Mouse (Mus musculus) MEL (cell line): ENCODE measurements around the gene Glod4. TPM values are rescaled to one million over a fixed set of nuclear protein-coding genes. Genes with fewer than 3 reads are reported as not detected.

Experiments
- DNase-seq: peaks from one replicate; pipeline ENCODE4 v3.0.0; 2011; ENCODE audit warnings: low read depth, low spot score
- H3K27ac ChIP-seq: 2 replicates; pipeline ENCODE4 v1.5.1; 2012; ENCODE audit warnings: low read depth, mild to moderate bottlenecking, control low read depth, low read length, moderate library complexity; ENCODE audit not compliant: control insufficient read depth
- H3K27me3 ChIP-seq, 2 experiments: fragments of 150-350 bp in 1 of 2; sonication (generic) in 1 of 2; 2 replicates each; pipeline ENCODE4 v1.6.1; 2012; ENCODE audit warnings: low read length in 2 of 2, mild to moderate bottlenecking in 2 of 2, improper control_type of control experiment in 1 of 2, moderate library complexity in 1 of 2; ENCODE audit not compliant: insufficient read depth in 2 of 2, control insufficient read depth in 1 of 2
- H3K36me3 ChIP-seq, 2 experiments: 2 replicates each; pipeline ENCODE4 v1.6.1; 2012 to 2014; ENCODE audit warnings: low read length in 2 of 2, improper control_type of control experiment in 1 of 2, inconsistent platforms in 1 of 2, mild to moderate bottlenecking in 1 of 2; ENCODE audit not compliant: insufficient read depth in 2 of 2, control insufficient read depth in 1 of 2
- H3K4me1 ChIP-seq, 2 experiments: fragments of 150-350 bp in 1 of 2; sonication (generic) in 1 of 2; 2 replicates each; pipeline ENCODE4 v1.6.1; 2012; ENCODE audit warnings: low read length in 2 of 2, improper control_type of control experiment in 1 of 2, mild to moderate bottlenecking in 1 of 2; ENCODE audit not compliant: insufficient read depth in 2 of 2, control insufficient read depth in 1 of 2
- H3K4me3 ChIP-seq, 2 experiments: fragments of 150-350 bp in 1 of 2; sonication (generic) in 1 of 2; 2 replicates each; pipeline ENCODE4 v1.5.1; 2012; ENCODE audit warnings: low read depth in 2 of 2, low read length in 2 of 2, mild to moderate bottlenecking in 2 of 2, moderate library complexity in 2 of 2, control low read depth in 1 of 2, improper control_type of control experiment in 1 of 2; ENCODE audit not compliant: control insufficient read depth in 1 of 2, insufficient read depth in 1 of 2
- H3K79me2 ChIP-seq: 2 replicates; pipeline ENCODE4 v1.6.1; 2012; ENCODE audit warnings: mild to moderate bottlenecking, low read length, moderate library complexity; ENCODE audit not compliant: control insufficient read depth, poor library complexity, insufficient read depth
- H3K9ac ChIP-seq: 2 replicates; pipeline ENCODE4 v1.6.1; 2012; ENCODE audit warnings: low read depth, mild to moderate bottlenecking, control low read depth, low read length, moderate library complexity; ENCODE audit not compliant: control insufficient read depth, poor library complexity, severe bottlenecking
- H3K9me3 ChIP-seq: fragments of 150-350 bp; sonication (generic); replicated peaks from 2 replicates; pipeline ENCODE4 v1.6.1; 2012; ENCODE audit warnings: mild to moderate bottlenecking, low read length, improper control_type of control experiment, moderate library complexity; ENCODE audit not compliant: insufficient read depth
- BHLHE40 ChIP-seq: IDR thresholded peaks from 2 replicates; pipeline ENCODE4 v1.6.1; 2012; ENCODE audit warnings: low read depth, mild to moderate bottlenecking, inconsistent platforms, low read length, improper control_type of control experiment, borderline replicate concordance
- CHD1 ChIP-seq: IDR thresholded peaks from 2 replicates; pipeline ENCODE4 v1.6.1; 2012; ENCODE audit warnings: low read depth, mild to moderate bottlenecking, inconsistent platforms, low read length, improper control_type of control experiment
- CHD2 ChIP-seq: IDR thresholded peaks from 2 replicates; pipeline ENCODE4 v1.6.1; 2011; ENCODE audit warnings: low read length, improper control_type of control experiment
- CTCF ChIP-seq, 3 experiments: IDR thresholded peaks in 2 of 3; conservative IDR thresholded peaks in 1 of 3; 2 replicates each; pipeline ENCODE4 v1.5.1; 2011 to 2012; ENCODE audit warnings: low read length in 3 of 3, low read depth in 2 of 3, mild to moderate bottlenecking in 2 of 3, improper control_type of control experiment in 1 of 3, inconsistent platforms in 1 of 3, mixed read lengths in 1 of 3, moderate library complexity in 1 of 3; ENCODE audit not compliant: control insufficient read depth in 1 of 3, insufficient read depth in 1 of 3, poor library complexity in 1 of 3, severe bottlenecking in 1 of 3
- E2F4 ChIP-seq: IDR thresholded peaks from 2 replicates; pipeline ENCODE4 v1.6.1; 2011; ENCODE audit warnings: low read depth, low read length, improper control_type of control experiment, borderline replicate concordance
- EP300 ChIP-seq, 2 experiments: IDR thresholded peaks; 2 replicates each; pipeline ENCODE4 v1.6.1; 2011; ENCODE audit warnings: improper control_type of control experiment in 2 of 2, low read length in 2 of 2, low read depth in 1 of 2, mild to moderate bottlenecking in 1 of 2
- ETS1 ChIP-seq: IDR thresholded peaks from 2 replicates; pipeline ENCODE4 v1.6.1; 2012; ENCODE audit warnings: low read depth, mild to moderate bottlenecking, inconsistent platforms, low read length, improper control_type of control experiment, moderate library complexity
- JUND ChIP-seq: IDR thresholded peaks from 2 replicates; pipeline ENCODE4 v1.6.1; 2011; ENCODE audit warnings: low read depth, mild to moderate bottlenecking, improper control_type of control experiment, low read length
- KAT2A ChIP-seq: conservative IDR thresholded peaks from 2 replicates; pipeline ENCODE4 v1.6.1; 2012; ENCODE audit warnings: low read depth, low read length, improper control_type of control experiment, inconsistent platforms
- MAX ChIP-seq: IDR thresholded peaks from 2 replicates; pipeline ENCODE4 v1.6.1; 2011; ENCODE audit warnings: low read length, improper control_type of control experiment
- MAZ ChIP-seq: IDR thresholded peaks from 2 replicates; pipeline ENCODE4 v1.6.1; 2012; ENCODE audit warnings: low read depth, mild to moderate bottlenecking, inconsistent platforms, low read length, improper control_type of control experiment
- MEF2A ChIP-seq: IDR thresholded peaks from 2 replicates; pipeline ENCODE4 v1.6.1; 2014; ENCODE audit warnings: low read depth, mild to moderate bottlenecking, inconsistent platforms, low read length, improper control_type of control experiment; ENCODE audit not compliant: poor library complexity, insufficient replicate concordance, severe bottlenecking; ENCODE audit errors: extremely low read depth
- MYB ChIP-seq: IDR thresholded peaks from 2 replicates; pipeline ENCODE4 v1.6.1; 2011; ENCODE audit warnings: mild to moderate bottlenecking, low read depth, low read length, improper control_type of control experiment
- MYC ChIP-seq: IDR thresholded peaks from 2 replicates; pipeline ENCODE4 v1.6.1; 2011; ENCODE audit warnings: low read depth, mild to moderate bottlenecking, low read length, improper control_type of control experiment, moderate library complexity
- NELFE ChIP-seq: IDR thresholded peaks from 2 replicates; pipeline ENCODE4 v1.6.1; 2011; ENCODE audit warnings: low read depth, low read length, improper control_type of control experiment
- NRF1 ChIP-seq: IDR thresholded peaks from 2 replicates; pipeline ENCODE4 v1.6.1; 2014; ENCODE audit warnings: low read depth, mild to moderate bottlenecking, inconsistent platforms, low read length, improper control_type of control experiment, moderate library complexity; ENCODE audit not compliant: poor library complexity, insufficient read depth, severe bottlenecking
- POLR2AphosphoS2 ChIP-seq: IDR thresholded peaks from 2 replicates; pipeline ENCODE4 v1.6.1; 2011; ENCODE audit warnings: low read length, improper control_type of control experiment
- RAD21 ChIP-seq: IDR thresholded peaks from 2 replicates; pipeline ENCODE4 v1.6.1; 2011; ENCODE audit warnings: mild to moderate bottlenecking, low read depth, low read length, improper control_type of control experiment
- SMC3 ChIP-seq: IDR thresholded peaks from 2 replicates; pipeline ENCODE4 v1.6.1; 2011; ENCODE audit warnings: low read depth, low read length, improper control_type of control experiment
- TAL1 ChIP-seq: IDR thresholded peaks from 2 replicates; pipeline ENCODE4 v1.6.1; 2012; ENCODE audit warnings: mild to moderate bottlenecking, inconsistent platforms, low read length, moderate library complexity, mixed read lengths
- TBP ChIP-seq: IDR thresholded peaks from 2 replicates; pipeline ENCODE4 v1.8.0; 2011; ENCODE audit warnings: low read depth, low read length, improper control_type of control experiment
- UBTF ChIP-seq: IDR thresholded peaks from 2 replicates; pipeline ENCODE4 v1.6.1; 2012; ENCODE audit warnings: low read depth, mild to moderate bottlenecking, inconsistent platforms, low read length, improper control_type of control experiment, moderate library complexity, borderline replicate concordance; ENCODE audit not compliant: insufficient read depth
- USF2 ChIP-seq, 2 experiments: IDR thresholded peaks; 2 replicates each; pipeline ENCODE4 v1.6.1; 2011 to 2012; ENCODE audit warnings: improper control_type of control experiment in 2 of 2, low read length in 2 of 2, borderline replicate concordance in 1 of 2, inconsistent platforms in 1 of 2, low read depth in 1 of 2, mild to moderate bottlenecking in 1 of 2; ENCODE audit not compliant: insufficient read depth in 1 of 2
- ZC3H11A ChIP-seq: IDR thresholded peaks from 2 replicates; pipeline ENCODE4 v1.6.1; 2012; ENCODE audit warnings: low read depth, mild to moderate bottlenecking, inconsistent platforms, low read length, improper control_type of control experiment
- ZKSCAN1 ChIP-seq: IDR thresholded peaks from 2 replicates; pipeline ENCODE4 v1.6.1; 2012; ENCODE audit warnings: low read depth, mild to moderate bottlenecking, inconsistent platforms, low read length, improper control_type of control experiment, moderate library complexity
- ZMIZ1 ChIP-seq: IDR thresholded peaks from 2 replicates; pipeline ENCODE4 v1.6.1; 2012; ENCODE audit warnings: low read depth, mild to moderate bottlenecking, inconsistent platforms, low read length, improper control_type of control experiment, moderate library complexity
- ZNF384 ChIP-seq: IDR thresholded peaks from 2 replicates; pipeline ENCODE4 v1.6.1; 2012; ENCODE audit warnings: low read depth, mild to moderate bottlenecking, inconsistent platforms, low read length, improper control_type of control experiment
- polyA plus RNA-seq, 2 experiments: library from polyadenylated mRNA; stranded (reverse) in 1 of 2; unstranded in 1 of 2; fragments of >175 nt in 1 of 2; fragments of >200 nt in 1 of 2; gene quantifications; 2 replicates each; pipeline versions ENCODE4 v1.2.1 to v1.2.4; 2012; ENCODE audit warnings: low replicate concordance in 2 of 2, low read depth in 1 of 2; ENCODE audit not compliant: insufficient read length in 2 of 2, insufficient read depth in 1 of 2, missing spikeins in 1 of 2
- total RNA-seq: library from RNA; depleted of rRNA; stranded (reverse); fragments of 300-350 nt; gene quantifications from 2 replicates; pipeline ENCODE4 v1.2.3, GENCODE M21; 2012

Glod4 gene
- total and polyA plus RNA-seq, 3 experiments, result 63.9 to 139 TPM; not detected in 1

GRCm38 (mm10) chr11:76180146-76180540, 63.4 kb downstream of the Glod4 start:
- H3K27ac ChIP-seq, result peak overlapping the region; percentile 69

GRCm38 (mm10) chr11:76179495-76180145, 63.9 kb downstream of the Glod4 start, which contains the start of the genes Vps53 and Fam57a:
Gene Vps53 (minus strand): TSS chr11:76179647.
Gene Fam57a (plus strand): TSS chr11:76179671.
- Histone ChIP-seq H3K27ac (peak within 1 kb of the TSS; percentile 69), H3K79me2 (peaks cover 23% of the 10 kb centered on the region)
- DNase-seq, result peak; percentile 98
- no peak for TF ChIP-seq MEF2A
- no peak; the same call in 1 of the 2 replicates for TF ChIP-seq KAT2A
- no peak for TF ChIP-seq ZKSCAN1
- TF ChIP-seq JUND, result no peak
- TF ChIP-seq EP300 (IDR thresholded peaks at IDR 0.05; ENCODE audit: low read depth in 1 of 2, low read length in 2 of 2), result peak in 1 of 2 experiments; percentile 15; a peak in 2 of 4 replicates
- no peak for TF ChIP-seq CTCF (IDR thresholded peaks at IDR 0.05 in 2 of 3, conservative IDR thresholded peaks at IDR 0.05 in 1 of 3; ENCODE audit: control insufficient read depth in 1 of 3, insufficient read depth in 1 of 3, low read depth in 2 of 3, low read length in 3 of 3, poor library complexity in 1 of 3, severe bottlenecking in 1 of 3)
- no peak for TF ChIP-seq CHD2
- no peak for TF ChIP-seq SMC3
- TF ChIP-seq TBP, result peak; percentile 81
- 0 out of 2 replicates have a peak, but pooled peaks have one; percentile 5 for TF ChIP-seq NRF1
- TF ChIP-seq TAL1, result no peak
- TF ChIP-seq MAX, result peak; percentile 90
- no peak for TF ChIP-seq ZNF384
- TF ChIP-seq ZMIZ1, result 0 out of 2 replicates have a peak, but pooled peaks have one; percentile 44
- no peak for TF ChIP-seq USF2 (IDR thresholded peaks at IDR 0.05; ENCODE audit: borderline replicate concordance in 1 of 2, insufficient read depth in 1 of 2, low read depth in 1 of 2, low read length in 2 of 2)
- TF ChIP-seq MYB, result no peak
- TF ChIP-seq NELFE, result peak; percentile 85
- peak; percentile 80; the same call in 1 of the 2 replicates for TF ChIP-seq MAZ
- TF ChIP-seq BHLHE40, result no peak
- peak; percentile 78; the same call in 1 of the 2 replicates for TF ChIP-seq CHD1
- no peak for TF ChIP-seq RAD21
- no peak; the same call in 1 of the 2 replicates for TF ChIP-seq ZC3H11A
- TF ChIP-seq POLR2AphosphoS2, result peak; percentile 86; the same call in 1 of the 2 replicates

More at GRCm38 (mm10) chr11:76180146-76180540, 63.4 kb downstream of the Glod4 start:
- H3K4me3 ChIP-seq, result peak overlapping the region; percentile 76 to 78
- TF ChIP-seq MYC (no peak), ZKSCAN1 (no peak), E2F4 (no peak), MAX (no peak), KAT2A (no peak), TBP (0 out of 2 replicates have a peak, but pooled peaks have one; percentile 7), ZMIZ1 (no peak), ZC3H11A (no peak), ZNF384 (peak; percentile 46), CHD2 (no peak), USF2 (IDR thresholded peaks at IDR 0.05; ENCODE audit: borderline replicate concordance in 1 of 2, insufficient read depth in 1 of 2, low read depth in 1 of 2, low read length in 2 of 2) (no peak), UBTF (no peak), TAL1 (no peak), MYB (no peak), MEF2A (no peak), RAD21 (no peak), MAZ (no peak), ETS1 (no peak)
- peaks cover 23% of the 10 kb centered on the region for H3K79me2 ChIP-seq
- H3K9me3 ChIP-seq, result no peaks in the 10 kb centered on the region
- H3K4me1 ChIP-seq, result peaks cover 7 to 9% of the 10 kb centered on the region in 2 experiments
- H3K36me3 ChIP-seq, result peaks cover 1 to 13% of the 10 kb centered on the region in 2 experiments; a peak in 3 of 4 replicates
- DNase-seq, result no peak
- H3K27me3 ChIP-seq, result no peaks in the 10 kb centered on the region
- H3K9ac ChIP-seq, result peak overlapping the region; percentile 85

More at GRCm38 (mm10) chr11:76179495-76180145, 63.9 kb downstream of the Glod4 start, which contains the start of the genes Vps53 and Fam57a:
- peaks cover 7 to 9% of the 10 kb centered on the region in 2 experiments for H3K4me1 ChIP-seq
- peaks cover 1 to 13% of the 10 kb centered on the region in 2 experiments; a peak in 3 of 4 replicates for H3K36me3 ChIP-seq
- H3K9me3 ChIP-seq, result no peaks in the 10 kb centered on the region
- H3K27me3 ChIP-seq, result no peaks in the 10 kb centered on the region
- H3K9ac ChIP-seq, result peak within 1 kb of the TSS; percentile 85
- peak within 1 kb of the TSS; percentile 76 to 78 for H3K4me3 ChIP-seq
